Mouse (Mus musculus) hindbrain, embryonic 12.5 days (tissue): ENCODE measurements around the gene Rbpms2. TPM values are rescaled to one million over a fixed set of nuclear protein-coding genes. Genes with fewer than 3 reads are reported as not detected.

Experiments
- ATAC-seq: fragments of 200-750 bp; cut with Nextera tagmentation; 2 replicates; pipeline ENCODE4 v1.8.0; 2017; ENCODE audit warnings: moderate TSS enrichment; ENCODE audit not compliant: low FRiP score
- H3K27ac ChIP-seq: fragments of 300-500 bp; sonication (generic); 2 replicates; pipeline ENCODE4 v1.5.1; 2016; ENCODE audit warnings: mild to moderate bottlenecking
- H3K27me3 ChIP-seq: fragments of 300-500 bp; sonication (generic); 2 replicates; pipeline ENCODE4 v1.6.1; 2016; ENCODE audit warnings: mild to moderate bottlenecking
- H3K36me3 ChIP-seq: fragments of 300-500 bp; sonication (generic); 2 replicates; pipeline ENCODE4 v1.6.1; 2016; ENCODE audit warnings: mild to moderate bottlenecking
- H3K4me1 ChIP-seq: fragments of 300-500 bp; sonication (generic); 2 replicates; pipeline ENCODE4 v1.6.1; 2016
- H3K4me2 ChIP-seq: fragments of 300-500 bp; sonication (generic); replicated peaks from 2 replicates; pipeline ENCODE4 v1.6.1; 2016; ENCODE audit warnings: mild to moderate bottlenecking
- H3K4me3 ChIP-seq: fragments of 300-500 bp; sonication (generic); 2 replicates; pipeline ENCODE4 v1.5.1; 2016; ENCODE audit warnings: mild to moderate bottlenecking
- H3K9ac ChIP-seq: fragments of 300-500 bp; sonication (generic); 2 replicates; pipeline ENCODE4 v1.6.1; 2016; ENCODE audit warnings: mild to moderate bottlenecking, moderate library complexity
- H3K9me3 ChIP-seq: fragments of 300-500 bp; sonication (generic); replicated peaks from 2 replicates; pipeline ENCODE4 v1.6.1; 2016; ENCODE audit warnings: mild to moderate bottlenecking
- WGBS: fragments of 180-500 bp; shearing (Covaris S2); methylation state at CpG from one replicate; pipeline ENCODE4 v1.1.7; 2016; 5-methylcytosine and 5-hydroxymethylcytosine counted together
- polyA plus RNA-seq: library from polyadenylated mRNA; unstranded; fragments of >200 nt; fragmentation: Nextera tagmentation; extraction: Ambion mirVana; gene quantifications from 2 replicates; pipeline ENCODE4 v1.2.1, GENCODE M21; 2016

The Rbpms2 gene
- polyA plus RNA-seq, 1 experiment from 2014 or later = 15.0 TPM

DNA sequence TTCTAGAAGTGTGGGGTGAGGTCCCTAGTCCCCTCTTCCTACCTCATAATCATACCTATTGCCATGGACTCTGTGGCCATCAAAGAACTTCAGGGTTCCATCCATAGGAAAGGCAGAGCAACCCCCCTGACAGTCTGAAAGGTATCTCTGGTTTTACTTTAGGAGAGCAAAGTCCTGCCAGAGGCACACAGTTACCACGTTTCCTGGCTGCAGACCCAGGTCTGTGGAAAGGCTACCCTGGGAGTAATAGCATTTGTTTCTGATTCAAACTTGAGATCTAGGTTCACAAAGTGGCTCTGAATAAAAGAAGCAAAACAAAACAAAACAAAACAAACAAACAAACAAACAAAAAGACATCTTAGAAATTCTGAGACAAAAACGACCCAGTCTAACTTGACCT lies 5.2 kb upstream of the Rbpms2 start:
- Histone ChIP-seq H3K9me3 (no peaks in the 10 kb centered on the region), H3K27ac (no peak overlapping the region), H3K4me2 (no peak overlapping the region), H3K36me3 (no peaks in the 10 kb centered on the region), H3K9ac (no peak overlapping the region), H3K4me1 (peaks cover 6% of the 10 kb centered on the region), H3K4me3 (no peak overlapping the region), H3K27me3 (peaks cover 20% of the 10 kb centered on the region)
- no peak for ATAC-seq
- 74% methylated on average over 2 of the region's 2 CpGs for WGBS

DNA sequence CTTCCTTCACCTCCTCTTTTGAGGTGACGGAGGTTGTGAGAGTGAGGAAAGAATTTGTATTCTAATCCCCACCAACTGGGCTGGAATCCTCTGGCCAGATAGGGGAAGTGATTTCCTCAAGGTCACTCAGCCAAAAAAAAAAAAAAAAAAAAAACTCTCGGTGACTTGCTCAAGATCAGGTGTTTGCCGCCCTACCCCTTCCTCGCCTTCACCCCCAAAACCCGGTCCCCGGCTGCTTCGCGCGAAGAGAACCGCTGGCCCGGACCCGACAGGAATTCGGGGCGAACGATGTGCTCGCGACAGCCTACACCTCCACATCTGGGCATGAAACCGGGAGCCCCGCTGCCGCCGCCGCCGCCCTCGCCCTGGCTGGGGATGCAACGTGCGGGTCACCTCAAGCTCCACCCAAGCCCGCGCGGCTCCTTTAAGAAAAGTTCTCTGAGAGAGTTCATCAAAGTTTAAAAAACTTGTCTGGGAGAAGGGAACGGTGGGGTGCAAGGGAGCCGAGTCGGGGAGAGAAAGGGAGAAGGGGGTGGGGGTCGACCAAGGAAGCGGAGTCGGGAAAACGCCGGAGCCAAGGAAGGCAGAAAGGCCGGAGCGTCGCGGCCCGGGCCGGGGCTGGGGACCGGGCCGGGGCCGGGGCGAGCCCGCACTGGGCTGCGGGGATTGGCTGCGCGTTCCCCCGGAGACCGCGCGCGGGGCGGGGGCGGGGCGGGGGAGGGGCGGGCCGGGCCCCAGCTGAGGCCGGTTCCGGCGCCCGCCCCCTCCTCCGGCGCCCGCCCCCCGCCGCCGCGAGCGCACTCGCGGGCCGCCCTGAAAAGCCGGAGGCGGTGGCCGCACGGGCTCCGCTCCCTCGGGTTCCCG lies 551 bp downstream of the Rbpms2 start:
- ATAC-seq = peak; percentile 90
- peaks cover 18% of the 10 kb centered on the region for H3K4me1 ChIP-seq
- H3K27me3 ChIP-seq = peaks cover 45% of the 10 kb centered on the region
- H3K36me3 ChIP-seq = no peaks in the 10 kb centered on the region
- peak overlapping the region; percentile 67 for H3K9ac ChIP-seq
- WGBS = under 1% methylated on average over 44 of the region's 83 CpGs
- H3K4me3 ChIP-seq = peak overlapping the region; percentile 58
- H3K9me3 ChIP-seq = no peaks in the 10 kb centered on the region
- peak overlapping the region; percentile 88 for H3K4me2 ChIP-seq
- no peak overlapping the region for H3K27ac ChIP-seq

DNA sequence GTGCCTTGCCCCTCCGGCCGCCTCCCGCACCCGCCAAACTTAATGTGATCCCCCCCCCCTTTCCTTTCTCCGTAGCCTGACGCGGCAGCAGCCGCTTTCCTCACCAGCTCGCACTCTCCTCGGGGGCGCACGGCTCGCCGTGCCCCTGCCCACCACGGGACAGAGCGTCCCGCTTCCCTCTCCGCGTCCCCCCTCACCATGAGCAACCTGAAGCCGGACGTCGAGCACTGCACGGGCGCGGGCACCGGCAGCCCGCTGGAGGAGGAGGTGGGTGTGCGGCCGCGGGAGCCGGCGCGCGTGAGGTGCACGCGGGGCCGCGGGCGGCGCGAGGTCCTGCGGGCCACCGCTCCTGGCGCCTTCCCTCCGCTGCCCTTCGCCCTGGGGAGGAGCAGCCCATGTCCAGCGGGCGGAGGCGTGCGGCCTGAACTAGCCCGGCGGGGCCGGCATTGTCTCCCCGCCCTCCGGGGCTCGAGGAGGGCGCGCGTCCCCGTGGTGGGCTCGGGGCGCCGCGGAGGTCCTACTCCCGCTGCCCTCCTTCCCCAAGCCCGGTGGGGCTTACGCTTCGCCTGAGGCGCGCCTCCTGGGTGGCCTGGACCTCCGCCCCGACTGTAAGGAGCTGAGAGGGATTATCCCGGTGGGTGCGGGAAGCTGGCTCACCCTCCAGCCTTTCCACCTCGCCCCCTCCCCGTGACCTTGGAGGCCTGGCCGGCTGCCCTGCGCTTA lies 1.3 kb downstream of the Rbpms2 start:
- H3K27me3 ChIP-seq = peaks cover 45% of the 10 kb centered on the region
- H3K4me2 ChIP-seq = peak overlapping the region; percentile 88
- peaks cover 18% of the 10 kb centered on the region for H3K4me1 ChIP-seq
- H3K27ac ChIP-seq = no peak overlapping the region
- H3K36me3 ChIP-seq = no peaks in the 10 kb centered on the region
- H3K9me3 ChIP-seq = no peaks in the 10 kb centered on the region
- peak; percentile 80 for ATAC-seq
- peak overlapping the region; percentile 67 for H3K9ac ChIP-seq
- under 1% methylated on average over 54 of the region's 78 CpGs for WGBS
- H3K4me3 ChIP-seq = peak overlapping the region; percentile 58

DNA sequence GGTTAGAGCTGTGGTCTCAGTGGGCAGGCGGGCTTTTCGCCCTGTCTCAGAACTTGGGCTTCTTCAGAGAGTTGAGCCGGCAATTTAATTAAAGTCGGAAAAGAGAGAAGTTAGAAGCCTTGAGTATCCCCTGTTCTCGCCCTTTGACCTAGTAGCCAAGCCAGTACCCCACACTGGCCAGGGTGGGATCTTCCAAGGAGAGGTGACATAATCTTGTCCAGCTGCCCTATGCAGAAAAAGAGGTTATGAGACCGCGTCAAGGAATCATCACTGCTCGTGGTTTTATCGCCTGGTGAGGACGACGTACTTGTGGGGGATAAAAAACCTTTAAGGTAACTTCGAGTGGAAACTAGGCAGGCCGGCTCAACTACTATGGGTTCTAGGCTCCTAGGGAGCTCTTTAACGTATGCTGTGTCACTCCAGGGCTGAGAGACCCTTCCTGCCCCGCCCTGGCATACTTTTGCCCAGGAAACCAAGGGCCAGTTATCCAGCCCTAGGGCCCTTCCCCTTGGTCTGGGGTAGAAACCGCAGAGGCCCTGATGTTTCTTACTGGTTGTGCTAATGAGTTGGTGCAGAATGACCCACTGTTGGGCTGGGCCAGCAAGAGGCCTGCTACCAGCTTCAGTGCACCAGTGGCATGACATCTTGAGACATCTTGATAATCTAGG lies 2.0 kb downstream of the Rbpms2 start:
- Histone ChIP-seq H3K4me2 (peak overlapping the region; percentile 88), H3K36me3 (no peaks in the 10 kb centered on the region), H3K9me3 (no peaks in the 10 kb centered on the region), H3K27me3 (peaks cover 45% of the 10 kb centered on the region), H3K4me1 (peaks cover 18% of the 10 kb centered on the region), H3K9ac (peak overlapping the region; percentile 67), H3K4me3 (peak overlapping the region; percentile 58), H3K27ac (no peak overlapping the region)
- ATAC-seq = no peak
- 11% methylated on average over 16 of the region's 16 CpGs for WGBS

DNA sequence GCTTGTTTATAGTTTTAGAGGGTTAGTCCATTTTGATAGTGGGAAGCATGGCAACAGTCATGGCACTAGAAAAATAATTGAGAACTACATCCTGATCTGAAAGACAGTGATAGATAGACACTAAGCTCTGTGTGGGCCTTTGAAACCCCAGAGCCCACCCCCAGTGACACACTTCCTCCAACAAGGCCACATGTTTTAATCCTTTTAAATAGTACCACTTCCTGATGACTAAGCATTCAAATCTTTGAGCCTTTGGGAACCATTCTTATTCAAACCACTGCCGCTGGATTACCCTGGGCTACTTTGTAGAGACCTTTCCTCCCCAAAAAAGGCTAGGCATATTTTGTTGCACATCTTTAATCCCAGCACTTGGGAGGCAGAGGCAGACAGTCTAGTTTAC lies 6.3 kb downstream of the Rbpms2 start:
- no peak for ATAC-seq
- no peaks in the 10 kb centered on the region for H3K9me3 ChIP-seq
- H3K4me2 ChIP-seq = no peak overlapping the region
- H3K27ac ChIP-seq = no peak overlapping the region
- peaks cover 20% of the 10 kb centered on the region for H3K27me3 ChIP-seq
- H3K4me3 ChIP-seq = no peak overlapping the region
- no peaks in the 10 kb centered on the region for H3K36me3 ChIP-seq
- H3K9ac ChIP-seq = no peak overlapping the region
- WGBS = 86% methylated on average over 1 of the region's 1 CpGs
- peaks cover 12% of the 10 kb centered on the region for H3K4me1 ChIP-seq

DNA sequence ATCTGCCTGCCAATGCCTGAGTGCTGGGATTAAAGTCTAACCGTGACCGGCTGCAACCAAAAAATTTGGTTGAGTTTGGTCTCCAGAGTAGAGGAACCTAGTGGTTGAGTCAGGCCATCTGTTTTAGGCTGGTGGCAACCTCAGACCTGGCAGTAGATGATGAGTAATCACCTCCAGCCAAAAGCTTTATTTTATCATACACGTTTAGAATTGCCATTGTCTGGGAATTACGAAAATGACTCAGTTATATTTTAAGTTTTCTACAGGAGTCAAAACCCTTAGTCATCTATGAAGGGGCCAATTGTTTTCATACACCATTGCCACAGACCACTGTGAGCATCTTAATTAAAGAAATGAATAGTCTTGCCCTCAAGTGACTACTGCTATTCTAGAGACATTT lies 7.5 kb downstream of the Rbpms2 start:
- no peak overlapping the region for H3K9ac ChIP-seq
- H3K4me3 ChIP-seq = no peak overlapping the region
- H3K9me3 ChIP-seq = no peaks in the 10 kb centered on the region
- ATAC-seq = no peak
- no peaks in the 10 kb centered on the region for H3K36me3 ChIP-seq
- 85% methylated on average over 4 of the region's 4 CpGs for WGBS
- peaks cover 13% of the 10 kb centered on the region; the same call in 1 of the 2 replicates for H3K4me1 ChIP-seq
- H3K27me3 ChIP-seq = peaks cover 8% of the 10 kb centered on the region
- no peak overlapping the region for H3K27ac ChIP-seq
- no peak overlapping the region for H3K4me2 ChIP-seq

DNA sequence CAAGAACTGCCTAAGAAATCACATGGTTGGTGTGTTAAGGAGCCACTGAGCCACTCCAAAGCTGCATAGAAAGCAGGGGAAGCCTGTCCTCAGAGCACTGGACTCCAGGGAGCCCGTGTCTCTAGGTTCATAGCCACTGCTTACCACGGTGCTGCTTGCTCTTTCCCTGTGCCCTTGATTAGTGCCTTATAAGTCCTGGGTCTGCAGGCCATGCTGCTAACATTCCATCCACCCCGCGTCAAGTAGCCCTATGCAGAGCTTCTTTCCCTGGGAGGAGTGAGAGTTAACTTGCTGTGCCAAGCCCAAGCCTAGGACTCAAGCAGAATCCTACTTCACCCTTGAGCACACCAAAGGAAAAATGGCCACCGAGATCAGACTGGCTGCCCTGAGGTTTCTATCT lies 9.6 kb downstream of the Rbpms2 start:
- 64% methylated on average over 5 of the region's 5 CpGs for WGBS

DNA sequence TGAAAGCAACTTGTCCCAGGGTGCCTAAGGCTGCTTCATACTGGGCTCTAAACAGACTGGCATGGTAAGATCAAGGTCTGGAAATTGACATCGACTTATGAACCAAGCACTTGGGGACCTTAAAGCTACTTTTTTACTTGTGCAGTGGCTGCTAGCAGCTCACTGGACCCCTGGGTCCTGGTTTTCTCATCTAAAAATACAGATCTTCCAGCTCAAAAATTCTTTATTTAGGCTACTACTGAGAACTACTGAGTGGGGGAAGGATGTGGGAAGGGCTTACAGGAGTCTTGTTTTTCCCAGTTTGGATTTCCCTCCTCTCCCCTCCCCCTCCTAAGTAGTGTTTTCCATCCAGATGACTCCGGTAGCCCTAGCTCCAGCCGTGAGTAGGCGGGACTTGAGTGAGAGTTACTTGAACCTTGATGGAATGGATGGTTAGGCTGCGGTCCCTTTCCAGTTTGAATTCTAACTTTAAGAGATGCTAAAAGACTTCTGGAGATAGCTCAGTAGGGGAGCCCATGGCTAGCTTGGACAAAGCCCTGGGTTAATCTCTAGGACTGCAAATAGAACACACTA lies 11.5 kb downstream of the Rbpms2 start:
- Histone ChIP-seq H3K4me2 (0 out of 2 replicates have a peak overlapping the region, but pooled peaks have one; percentile 6), H3K4me3 (no peak overlapping the region)
- no peak for ATAC-seq

More for the DNA sequence above, 9.6 kb downstream of the Rbpms2 start:
- H3K27ac ChIP-seq = no peak overlapping the region
- no peak overlapping the region for H3K4me3 ChIP-seq
- H3K4me2 ChIP-seq = no peak overlapping the region
- no peaks in the 10 kb centered on the region for H3K36me3 ChIP-seq
- H3K9ac ChIP-seq = no peak overlapping the region
- H3K27me3 ChIP-seq = no peaks in the 10 kb centered on the region
- H3K9me3 ChIP-seq = no peaks in the 10 kb centered on the region
- ATAC-seq = no peak
- H3K4me1 ChIP-seq = peaks cover 13% of the 10 kb centered on the region; the same call in 1 of the 2 replicates

DNA sequence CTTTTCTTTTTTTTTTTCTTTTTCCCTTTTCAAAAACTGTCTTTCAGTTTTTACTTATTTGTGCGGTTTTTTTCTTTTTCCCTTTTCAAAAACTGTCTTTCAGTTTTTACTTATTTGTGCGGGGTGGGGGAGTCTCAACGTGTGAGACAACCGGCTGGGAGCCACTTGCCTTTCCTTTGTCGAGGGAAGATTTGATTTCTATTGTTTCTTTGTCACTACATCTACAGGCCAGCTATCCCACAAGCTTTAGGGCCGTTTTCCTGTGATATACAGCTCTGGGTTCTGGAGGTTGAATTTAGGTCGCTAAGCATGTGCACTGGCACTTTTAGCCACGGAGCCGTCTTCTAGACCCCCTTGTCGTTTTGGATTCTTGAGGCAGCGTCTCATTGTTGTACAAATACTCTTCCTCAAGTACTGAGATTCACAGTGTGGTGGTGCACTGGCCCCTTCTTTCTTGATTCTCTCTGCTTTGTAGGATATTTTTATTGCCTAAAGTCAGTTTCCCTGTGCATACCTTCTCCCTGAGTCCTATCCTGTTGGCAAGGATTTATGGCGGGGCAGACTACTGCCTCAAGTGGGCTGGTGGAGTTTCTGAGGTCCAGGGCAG lies 12.1 kb downstream of the Rbpms2 start:
- Histone ChIP-seq H3K9ac (no peak overlapping the region), H3K27ac (no peak overlapping the region)
- 11% methylated on average over 12 of the region's 12 CpGs for WGBS

More for the DNA sequence above, 11.5 kb downstream of the Rbpms2 start:
- Histone ChIP-seq H3K27me3 (no peaks in the 10 kb centered on the region), H3K9me3 (no peaks in the 10 kb centered on the region), H3K4me1 (peaks cover 13% of the 10 kb centered on the region; the same call in 1 of the 2 replicates), H3K9ac (no peak overlapping the region), H3K27ac (no peak overlapping the region), H3K36me3 (no peaks in the 10 kb centered on the region)
- WGBS = 8% methylated on average over 5 of the region's 5 CpGs

DNA sequence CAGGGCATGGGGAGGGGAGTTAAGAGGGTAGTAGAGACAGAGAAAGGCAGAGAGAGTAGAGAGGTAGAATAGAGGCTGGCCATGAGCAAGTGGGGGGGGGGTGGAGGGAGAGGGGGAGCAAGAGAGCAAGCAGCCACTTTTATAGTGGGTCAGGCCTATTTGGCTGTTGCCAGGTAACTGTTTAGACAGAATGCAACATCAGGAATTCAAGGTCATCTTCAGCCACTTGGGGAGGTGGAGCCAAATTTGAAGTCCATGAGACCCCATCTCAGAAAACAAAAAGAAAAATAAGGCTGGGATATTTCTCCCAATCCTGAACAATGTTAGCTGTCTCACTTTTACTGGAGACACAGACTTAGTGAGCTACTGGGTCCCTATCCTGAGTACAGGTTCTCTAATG lies 13.1 kb downstream of the Rbpms2 start:
- ATAC-seq = no peak
- H3K36me3 ChIP-seq = no peaks in the 10 kb centered on the region
- H3K27me3 ChIP-seq = no peaks in the 10 kb centered on the region
- peaks cover 13% of the 10 kb centered on the region; the same call in 1 of the 2 replicates for H3K4me1 ChIP-seq
- no peak overlapping the region for H3K9ac ChIP-seq
- H3K27ac ChIP-seq = no peak overlapping the region
- no peak overlapping the region for H3K4me2 ChIP-seq
- H3K4me3 ChIP-seq = no peak overlapping the region
- H3K9me3 ChIP-seq = no peaks in the 10 kb centered on the region

More for the DNA sequence above, 12.1 kb downstream of the Rbpms2 start:
- H3K36me3 ChIP-seq = no peaks in the 10 kb centered on the region
- 0 out of 2 replicates have a peak overlapping the region, but pooled peaks have one; percentile 25 for H3K4me2 ChIP-seq
- no peaks in the 10 kb centered on the region for H3K9me3 ChIP-seq
- no peak for ATAC-seq
- peaks cover 13% of the 10 kb centered on the region; the same call in 1 of the 2 replicates for H3K4me1 ChIP-seq
- H3K27me3 ChIP-seq = no peaks in the 10 kb centered on the region
- H3K4me3 ChIP-seq = no peak overlapping the region

DNA sequence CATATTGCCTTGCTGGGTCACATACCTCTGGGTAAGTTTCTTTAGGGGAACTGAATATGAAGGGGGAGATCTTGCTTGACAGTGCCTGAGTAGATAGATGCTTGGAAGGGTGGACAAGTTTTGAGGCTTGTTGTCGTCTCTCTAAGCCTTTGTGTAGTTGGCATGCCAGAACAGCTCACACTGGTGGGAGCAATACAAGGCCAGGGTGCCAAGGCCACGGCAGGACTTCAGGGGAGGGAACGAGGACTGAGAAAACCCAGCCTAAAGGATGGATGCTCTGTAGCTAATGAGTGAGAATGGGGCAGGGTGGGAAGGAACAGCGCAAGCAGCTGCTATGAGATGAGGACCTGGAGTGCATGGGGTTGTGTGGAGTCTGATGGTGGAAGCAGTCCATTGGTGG lies 15.5 kb downstream of the Rbpms2 start:
- 92% methylated on average over 4 of the region's 4 CpGs for WGBS
- no peak overlapping the region for H3K27ac ChIP-seq

More for the DNA sequence above, 15.5 kb downstream of the Rbpms2 start:
- ATAC-seq = no peak
- Histone ChIP-seq H3K4me1 (peaks cover 13% of the 10 kb centered on the region; the same call in 1 of the 2 replicates), H3K4me3 (no peak overlapping the region), H3K27me3 (no peaks in the 10 kb centered on the region), H3K9me3 (no peaks in the 10 kb centered on the region), H3K4me2 (no peak overlapping the region), H3K36me3 (no peaks in the 10 kb centered on the region), H3K9ac (no peak overlapping the region)
